Mouse (Mus musculus) limb, embryonic 12.5 days (tissue): ENCODE data around the gene 9430007A20Rik. TPM values are rescaled to one million over a fixed set of nuclear protein-coding genes. Genes with fewer than 3 reads are reported as not detected.

Experiments used
- polyA plus RNA-seq: library from polyadenylated mRNA; unstranded; fragments of >200 nt; fragmentation: Nextera tagmentation; extraction: Ambion mirVana; gene quantifications from 2 replicates; pipeline ENCODE4 v1.2.1, GENCODE M21; 2016

Gene 9430007A20Rik
- polyA plus RNA-seq, 1 experiment from 2014 or later, result not detected

Other genes with a start within 250 kb of the 9430007A20Rik start
- gene Pramel5, start 239.3 kb upstream of the 9430007A20Rik start, polyA plus RNA-seq, result not detected in 2 replicates
- not detected in 2 replicates for gene Gm13128, start 189.6 kb upstream of the 9430007A20Rik start, polyA plus RNA-seq
- not detected in 2 replicates for gene Gm13119, start 161.9 kb upstream of the 9430007A20Rik start, polyA plus RNA-seq
- not detected in 2 replicates for gene Pramef20, start 141.9 kb upstream of the 9430007A20Rik start, polyA plus RNA-seq
- gene Pramef12, start 111.4 kb upstream of the 9430007A20Rik start, polyA plus RNA-seq, result 0.14 and 0.26 TPM in 2 replicates
- not detected in 2 replicates for gene 1700012P22Rik, start 81.0 kb upstream of the 9430007A20Rik start, polyA plus RNA-seq
- not detected in 2 replicates for gene Gm9944, start 66.5 kb upstream of the 9430007A20Rik start, polyA plus RNA-seq
- gene Aadacl3, start 56.1 kb upstream of the 9430007A20Rik start, polyA plus RNA-seq, result not detected in 2 replicates
- not detected in 2 replicates for gene Gm13124, start 45.3 kb downstream of the 9430007A20Rik start, polyA plus RNA-seq
- gene Aadacl4, start 93.9 kb downstream of the 9430007A20Rik start, polyA plus RNA-seq, result not detected in 2 replicates
- not detected in 2 replicates for gene Gm436, start 166.5 kb downstream of the 9430007A20Rik start, polyA plus RNA-seq
- gene Gm13178, start 201.6 kb downstream of the 9430007A20Rik start, polyA plus RNA-seq, result not detected in 2 replicates